13 mouse cellular contexts compared by ENCODE assay signal in genomic region chr16:86222997-86223396, GRCm38 (mm10).
A peak's percentile ranks its signal among the peaks of the same experiment; 100 is the strongest.
DNase-seq lines count a peak whose midpoint lies in the region; ATAC-seq and TF ChIP-seq lines count a peak whose summit lies in the region.
"Had no signal": no experiment of that assay in that cellular context is flagged by ENCODE, and none has a peak within 500 bp of the region (broad histone marks: within the 10 kb centered on the region; RNA-seq: fewer than 3 reads in every experiment).

No protein-coding gene starts in this region.

- peak; percentile 49 for DNase-seq in embryonic facial prominence, embryonic 14.5 days (ENCODE audit: low spot score)
- no peak for DNase-seq in embryonic facial prominence, embryonic 10.5 days (ENCODE audit: low spot score)
- peak; percentile 5 for DNase-seq in lung, postnatal 10 days
- no peak for DNase-seq in lung, postnatal 0 days (ENCODE audit: low spot score)
- peak; percentile 6 for DNase-seq in gastrocnemius, postnatal 10 days
- DNase-seq in skeletal muscle tissue, adult 2 months (ENCODE audit: low read depth, low spot score): peak; percentile 84
- DNase-seq: cerebellum, postnatal 14 days; kidney, postnatal 4 days had no signal

- H3K27ac ChIP-seq in embryonic facial prominence, embryonic 14.5 days (replicated peaks; ENCODE audit: low read depth, low read length): no peak overlapping the region
- H3K27ac ChIP-seq in embryonic facial prominence, embryonic 10.5 days (replicated peaks): no peak overlapping the region
- H3K27ac ChIP-seq in lung, postnatal 0 days (ENCODE audit: low read length): no peak overlapping the region
- no peak overlapping the region for H3K27ac ChIP-seq in hindbrain, embryonic 12.5 days
- H3K27ac ChIP-seq: embryonic facial prominence, embryonic 15.5 days; hindbrain, embryonic 13.5 days; lung, embryonic 15.5 days had no signal

- H3K4me3 ChIP-seq in embryonic facial prominence, embryonic 14.5 days (ENCODE audit: low read depth, low read length): no peak overlapping the region
- no peak overlapping the region for H3K4me3 ChIP-seq in embryonic facial prominence, embryonic 10.5 days
- H3K4me3 ChIP-seq in lung, postnatal 0 days (ENCODE audit: low read depth, low read length): no peak overlapping the region
- no peak overlapping the region for H3K4me3 ChIP-seq in hindbrain, embryonic 12.5 days
- H3K4me3 ChIP-seq: embryonic facial prominence, embryonic 15.5 days; hindbrain, embryonic 13.5 days; lung, embryonic 15.5 days had no signal

- no peaks in the 10 kb centered on the region for H3K27me3 ChIP-seq in embryonic facial prominence, embryonic 14.5 days (replicated peaks; ENCODE audit: control insufficient read depth, insufficient read depth, low read length)
- no peaks in the 10 kb centered on the region for H3K27me3 ChIP-seq in embryonic facial prominence, embryonic 10.5 days (replicated peaks; ENCODE audit: low read depth, poor library complexity, severe bottlenecking)
- H3K27me3 ChIP-seq in lung, postnatal 0 days (replicated peaks; ENCODE audit: insufficient read depth, low read length): no peaks in the 10 kb centered on the region
- no peaks in the 10 kb centered on the region for H3K27me3 ChIP-seq in hindbrain, embryonic 12.5 days
- H3K27me3 ChIP-seq: embryonic facial prominence, embryonic 15.5 days; hindbrain, embryonic 13.5 days; lung, embryonic 15.5 days had no signal

- no peak for TF ChIP-seq CTCF in lung, postnatal 0 days (IDR thresholded peaks at IDR 0.05)

- no peak for ATAC-seq in embryonic facial prominence, embryonic 14.5 days (ENCODE audit: low read depth)
- ATAC-seq in lung, postnatal 0 days: no peak
- ATAC-seq in hindbrain, embryonic 12.5 days (ENCODE audit: low FRiP score): no peak
- no peak for ATAC-seq in granulocyte monocyte progenitor cell, adult 5-6 weeks (replicated peaks; ENCODE audit: poor library complexity, severe bottlenecking)

- no peaks in the 10 kb centered on the region for H3K9me3 ChIP-seq in embryonic facial prominence, embryonic 14.5 days (ENCODE audit: control insufficient read depth, low read length)
- no peaks in the 10 kb centered on the region for H3K9me3 ChIP-seq in embryonic facial prominence, embryonic 10.5 days
- no peaks in the 10 kb centered on the region for H3K9me3 ChIP-seq in lung, postnatal 0 days (ENCODE audit: low read length)
- no peaks in the 10 kb centered on the region for H3K9me3 ChIP-seq in hindbrain, embryonic 12.5 days (replicated peaks)
- H3K9me3 ChIP-seq: embryonic facial prominence, embryonic 15.5 days; hindbrain, embryonic 13.5 days; lung, embryonic 15.5 days had no signal

- 46% methylated on average over 3 of the region's 3 CpGs for WGBS in embryonic facial prominence, embryonic 14.5 days
- 82% methylated on average over 3 of the region's 3 CpGs for WGBS in embryonic facial prominence, embryonic 10.5 days
- 56% methylated on average over 3 of the region's 3 CpGs for WGBS in lung, postnatal 0 days
- 80% methylated on average over 3 of the region's 3 CpGs for WGBS in hindbrain, embryonic 12.5 days

- no peaks in the 10 kb centered on the region for H3K36me3 ChIP-seq in embryonic facial prominence, embryonic 14.5 days (ENCODE audit: control insufficient read depth, insufficient read depth, low read length)
- H3K36me3 ChIP-seq in embryonic facial prominence, embryonic 10.5 days (replicated peaks): no peaks in the 10 kb centered on the region
- H3K36me3 ChIP-seq in lung, postnatal 0 days (ENCODE audit: insufficient read depth, low read length): no peaks in the 10 kb centered on the region
- H3K36me3 ChIP-seq in hindbrain, embryonic 12.5 days: no peaks in the 10 kb centered on the region
- H3K36me3 ChIP-seq: embryonic facial prominence, embryonic 15.5 days; hindbrain, embryonic 13.5 days; lung, embryonic 15.5 days had no signal

- no peaks in the 10 kb centered on the region for H3K4me1 ChIP-seq in embryonic facial prominence, embryonic 14.5 days (ENCODE audit: control insufficient read depth, insufficient read depth, low read length)
- no peaks in the 10 kb centered on the region for H3K4me1 ChIP-seq in embryonic facial prominence, embryonic 10.5 days
- no peaks in the 10 kb centered on the region for H3K4me1 ChIP-seq in lung, postnatal 0 days (ENCODE audit: insufficient read depth, low read depth, low read length)
- no peaks in the 10 kb centered on the region for H3K4me1 ChIP-seq in hindbrain, embryonic 12.5 days
- H3K4me1 ChIP-seq: embryonic facial prominence, embryonic 15.5 days; hindbrain, embryonic 13.5 days; lung, embryonic 15.5 days had no signal

- H3K4me2 ChIP-seq in embryonic facial prominence, embryonic 14.5 days (ENCODE audit: low read depth, low read length): no peak overlapping the region
- no peak overlapping the region for H3K4me2 ChIP-seq in lung, postnatal 0 days (replicated peaks; ENCODE audit: low read depth, low read length)
- H3K4me2 ChIP-seq in hindbrain, embryonic 12.5 days (replicated peaks): no peak overlapping the region
- H3K4me2 ChIP-seq: embryonic facial prominence, embryonic 15.5 days; hindbrain, embryonic 13.5 days; lung, embryonic 15.5 days had no signal

- H3K9ac ChIP-seq in embryonic facial prominence, embryonic 14.5 days (ENCODE audit: low read depth, low read length): no peak overlapping the region
- no peak overlapping the region for H3K9ac ChIP-seq in lung, postnatal 0 days (replicated peaks; ENCODE audit: low read depth)
- H3K9ac ChIP-seq in hindbrain, embryonic 12.5 days: no peak overlapping the region
- H3K9ac ChIP-seq: embryonic facial prominence, embryonic 15.5 days; hindbrain, embryonic 13.5 days; lung, embryonic 15.5 days had no signal

- TF ChIP-seq EP300 in lung, postnatal 0 days (IDR thresholded peaks at IDR 0.05): no peak

Comparison
In these comparisons a context has a peak if more than half of its experiments do, and no peak if none do; other contexts are left out.
1. DNase-seq: peak in embryonic facial prominence, embryonic 14.5 days (single experiment), lung, postnatal 10 days (single experiment), gastrocnemius, postnatal 10 days (single experiment) and skeletal muscle tissue, adult 2 months (single experiment); none in embryonic facial prominence, embryonic 10.5 days (single experiment) and lung, postnatal 0 days (single experiment).